Mouse (Mus musculus) R1 (cell line): Measurements from ENCODE around the gene Ldah.

Source experiments
- DNase-seq: peaks from one replicate; pipeline ENCODE4 v3.0.0-alpha.2; 2018; ENCODE audit warnings: low read depth, low spot score

The Ldah gene

GRCm38 (mm10) chr12:8313270-8313771, 105.4 kb downstream of the Ldah start, which contains the start of gene Hs1bp3:
TSS of gene Hs1bp3 (plus strand) at chr12:8313432.
- DNase-seq: peak; percentile 84

DNA sequence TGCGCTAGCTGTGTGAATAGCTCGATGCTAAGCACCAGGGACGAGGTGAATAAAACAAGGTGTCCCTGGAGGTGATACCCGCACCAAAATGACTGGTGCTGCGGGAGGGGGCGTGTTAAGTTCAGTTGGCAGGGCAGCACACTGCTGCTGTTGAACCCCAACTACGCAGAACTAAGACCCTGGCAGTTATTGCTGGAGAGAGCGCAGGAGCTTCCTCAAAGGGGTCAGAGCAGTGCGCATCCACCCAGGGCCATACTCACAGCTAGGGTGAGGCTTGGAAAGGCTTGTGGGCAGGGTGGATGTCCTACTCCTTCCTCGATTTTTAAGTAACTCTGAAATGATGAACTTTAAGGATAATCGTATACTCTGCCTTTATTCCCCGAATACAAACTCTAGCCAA, 105.9 kb downstream of the Ldah start:
- no peak for DNase-seq

GRCm38 (mm10) chr12:8316541-8316940, 108.6 kb downstream of the Ldah start:
- peak; percentile 65 for DNase-seq

GRCm38 (mm10) chr12:8320084-8320713, 112.3 kb downstream of the Ldah start:
- DNase-seq: peak; percentile 87

- DNase-seq: no peak
Observed at GRCm38 (mm10) chr12:8321506-8321905, 113.6 kb downstream of the Ldah start.

GRCm38 (mm10) chr12:8324086-8324485, 116.2 kb downstream of the Ldah start:
- no peak for DNase-seq

- DNase-seq: no peak
Observed at GRCm38 (mm10) chr12:8325245-8325942, 117.5 kb downstream of the Ldah start.

GRCm38 (mm10) chr12:8325943-8326522, 118.1 kb downstream of the Ldah start:
- no peak for DNase-seq

DNA sequence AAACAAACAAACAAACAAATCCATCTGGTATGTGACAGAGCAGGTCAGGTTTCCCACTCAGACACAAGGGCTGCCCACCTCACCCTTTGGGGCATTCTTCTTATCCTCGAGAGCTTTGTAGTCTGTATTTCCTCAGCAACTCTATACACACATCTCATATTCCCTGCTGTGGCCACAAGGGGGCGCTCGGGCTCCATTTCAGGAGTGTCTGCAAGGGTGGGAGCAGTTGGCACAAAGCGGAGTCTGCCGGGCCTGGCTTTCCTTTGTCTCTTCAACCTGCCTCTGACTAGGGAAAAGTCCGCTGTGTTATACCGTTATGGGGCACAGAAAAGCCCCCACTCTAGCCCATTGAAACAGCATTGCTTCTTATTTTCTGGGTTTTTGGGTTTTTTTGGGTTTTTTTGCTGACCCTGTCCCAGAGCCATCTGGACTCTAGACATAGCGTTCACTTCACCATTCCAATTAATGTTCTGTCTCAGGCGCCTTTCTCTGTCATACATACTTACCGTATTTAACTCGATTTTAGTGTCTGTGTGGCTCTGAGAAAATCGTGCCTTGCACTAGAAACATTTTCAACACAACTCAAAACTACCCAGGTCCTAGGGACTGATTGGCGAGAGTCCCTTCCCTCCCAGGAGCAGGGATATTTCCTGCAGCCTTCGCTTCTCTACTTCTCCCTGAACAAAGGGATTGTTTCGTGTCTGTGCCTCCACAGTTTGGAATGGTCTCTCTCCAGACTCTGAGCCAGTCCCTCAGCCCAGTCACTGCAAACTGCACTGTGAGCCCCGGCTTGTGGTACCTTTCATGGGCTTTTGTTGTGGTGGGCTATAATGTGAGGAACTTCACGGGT, 119.1 kb downstream of the Ldah start:
- DNase-seq: peak; percentile 87

- DNase-seq: no peak
Observed at GRCm38 (mm10) chr12:8327675-8328053, 119.8 kb downstream of the Ldah start.

GRCm38 (mm10) chr12:8329236-8329635, 121.3 kb downstream of the Ldah start:
- no peak for DNase-seq

DNA sequence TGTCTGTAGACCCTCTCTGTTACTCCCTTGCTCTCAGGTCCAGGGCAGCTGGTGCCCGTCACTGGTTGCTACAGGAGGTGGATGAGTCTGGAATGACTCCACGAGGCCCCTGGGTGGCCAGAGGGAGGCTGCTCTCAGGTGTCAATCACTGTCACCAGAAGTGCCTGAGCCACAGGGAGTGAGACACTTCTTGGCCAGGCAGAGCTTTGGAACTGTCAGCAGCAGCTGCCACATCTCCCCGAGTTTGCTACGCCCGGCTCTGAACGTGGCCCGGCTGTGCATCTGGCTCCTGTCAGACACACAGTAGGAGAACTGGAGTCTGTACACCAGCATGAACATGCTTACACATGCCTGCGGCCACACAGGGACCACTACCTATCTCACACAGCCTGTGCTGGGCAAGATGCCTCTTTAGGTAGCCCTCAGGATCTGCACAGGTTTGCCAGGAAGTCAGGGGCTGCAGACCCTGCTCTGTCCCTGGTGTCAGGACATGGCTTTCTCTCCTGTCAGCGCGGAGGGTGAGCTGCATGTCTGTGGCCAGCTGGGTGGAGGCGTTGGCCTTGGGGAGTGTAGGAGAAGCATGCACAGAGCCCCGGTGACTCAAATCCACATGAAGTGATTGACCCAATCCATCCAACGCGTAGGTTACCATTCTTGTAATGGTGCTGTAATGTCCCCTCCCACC, 123.7 kb downstream of the Ldah start:
- DNase-seq: no peak

GRCm38 (mm10) chr12:8332174-8332542, 124.3 kb downstream of the Ldah start:
- DNase-seq: no peak

DNA sequence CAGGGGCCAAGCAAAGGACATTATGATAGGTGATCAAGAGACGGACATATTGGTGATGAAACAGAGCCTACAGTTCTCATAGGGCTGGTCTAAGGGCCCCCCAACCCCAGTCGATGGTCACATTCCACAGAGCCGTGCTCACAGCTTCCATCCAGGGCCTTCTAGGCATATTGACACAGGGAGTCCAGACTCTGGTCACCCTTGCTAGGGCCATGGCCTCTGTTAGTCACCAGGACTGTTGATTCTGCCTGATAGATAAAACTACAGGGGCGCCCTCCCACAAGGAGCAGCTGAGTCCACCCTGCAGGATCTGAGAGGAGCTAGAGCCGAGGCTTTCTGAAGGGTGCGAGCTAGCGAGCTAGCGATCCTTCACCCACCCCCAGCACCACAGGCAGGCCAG, 125.7 kb downstream of the Ldah start:
- DNase-seq: no peak

GRCm38 (mm10) chr12:8334261-8334660, 126.4 kb downstream of the Ldah start:
- no peak for DNase-seq
